8 mouse cellular contexts compared by ENCODE assay signal in genomic region chr1:152901419-152901764, GRCm38 (mm10). TPM values are rescaled to one million over a fixed set of nuclear protein-coding genes. Genes with fewer than 3 reads are reported as not detected.
DNase-seq lines count a peak whose midpoint lies in the region; ATAC-seq and TF ChIP-seq lines count a peak whose summit lies in the region.

No protein-coding gene starts in this region.

- no peaks in the 10 kb centered on the region for H3K27me3 ChIP-seq in intestine, embryonic 14.5 days (replicated peaks; ENCODE audit: control insufficient read depth, insufficient read depth, low read length)
- H3K27me3 ChIP-seq in neural tube, embryonic 12.5 days (replicated peaks) = no peaks in the 10 kb centered on the region

- intact Hi-C loops in left cerebral cortex, adult 2 months (cut with DNase I) = loop anchor here (5.0 kb wide), 2 partner anchors 191 to 379 kb away; no protein-coding TSS in a partner anchor
- intact Hi-C loops in left cerebral cortex, postnatal 4 days (cut with DNase I) = no loop called here

- 1% methylated on average over 6 of the region's 6 CpGs for WGBS in intestine, embryonic 14.5 days
- 4% methylated on average over 6 of the region's 6 CpGs for WGBS in neural tube, embryonic 12.5 days

- no peak overlapping the region for H3K27ac ChIP-seq in left cerebral cortex, adult 2 months
- H3K27ac ChIP-seq in cortical plate, adult 2 months (ENCODE audit: insufficient read depth, low read length) = no peak overlapping the region
- H3K27ac ChIP-seq in intestine, embryonic 14.5 days (ENCODE audit: low read depth) = no peak overlapping the region
- no peak overlapping the region for H3K27ac ChIP-seq in neural tube, embryonic 12.5 days

- H3K4me2 ChIP-seq in intestine, embryonic 14.5 days (ENCODE audit: low read length) = peak overlapping the region; percentile 82
- H3K4me2 ChIP-seq in neural tube, embryonic 12.5 days (replicated peaks) = peak overlapping the region; percentile 77

- H3K4me1 ChIP-seq in cortical plate, adult 2 months (ENCODE audit: control insufficient read depth, insufficient read depth, low read length) = peaks cover 2% of the 10 kb centered on the region; the same call in 1 of the 2 replicates
- H3K4me1 ChIP-seq in intestine, embryonic 14.5 days (replicated peaks; ENCODE audit: control insufficient read depth, insufficient read depth, low read length) = peaks cover 12% of the 10 kb centered on the region
- peaks cover 9% of the 10 kb centered on the region for H3K4me1 ChIP-seq in neural tube, embryonic 12.5 days

- TF ChIP-seq CTCF in left cerebral cortex, adult 2 months (IDR thresholded peaks at IDR 0.05) = no peak
- no peak for TF ChIP-seq CTCF in cortical plate, adult 2 months (IDR thresholded peaks at IDR 0.05; ENCODE audit: extremely low read depth, insufficient read depth, low read length)

- peak overlapping the region; percentile 97 for H3K9ac ChIP-seq in intestine, embryonic 14.5 days (ENCODE audit: low read length)
- peak overlapping the region; percentile 94 for H3K9ac ChIP-seq in neural tube, embryonic 12.5 days

- H3K36me3 ChIP-seq in intestine, embryonic 14.5 days (ENCODE audit: control insufficient read depth, insufficient read depth, low read length) = 0 out of 2 replicates have a peak, but pooled peaks cover 9% of the 10 kb centered on the region
- H3K36me3 ChIP-seq in neural tube, embryonic 12.5 days = no peaks in the 10 kb centered on the region

- ATAC-seq in intestine, embryonic 14.5 days (replicated peaks; ENCODE audit: low FRiP score, low TSS enrichment, low read depth) = no peak
- no peak for ATAC-seq in neural tube, embryonic 12.5 days (ENCODE audit: low FRiP score, low read depth)
- no peak for ATAC-seq in frontal cortex, adult (ENCODE audit: low TSS enrichment)

- TF ChIP-seq POLR2A in cortical plate, adult 2 months (IDR thresholded peaks at IDR 0.05; ENCODE audit: extremely low read depth, insufficient read depth, low read length) = no peak

- no peaks in the 10 kb centered on the region for H3K9me3 ChIP-seq in intestine, embryonic 14.5 days (ENCODE audit: control insufficient read depth, low read length)
- H3K9me3 ChIP-seq in neural tube, embryonic 12.5 days = no peaks in the 10 kb centered on the region

- no peak for DNase-seq in left cerebral cortex, adult 2 months (ENCODE audit: extremely low spot score in 1 of 2, low spot score in 2 of 2)
- no peak for DNase-seq in left cerebral cortex, postnatal 4 days
- peak; percentile 52 for DNase-seq in intestine, embryonic 14.5 days (ENCODE audit: low spot score)
- no peak for DNase-seq in urinary bladder, postnatal 25 days (ENCODE audit: low spot score)
- no peak for DNase-seq in gastrocnemius, adult 18-20 months (ENCODE audit: low spot score)

- H3K4me3 ChIP-seq in left cerebral cortex, adult 2 months = peak overlapping the region; percentile 88
- H3K4me3 ChIP-seq in cortical plate, adult 2 months (ENCODE audit: insufficient read depth, low read length) = peak overlapping the region; percentile 51
- H3K4me3 ChIP-seq in intestine, embryonic 14.5 days (ENCODE audit: low read depth, low read length) = peak overlapping the region; percentile 94
- peak overlapping the region; percentile 96 for H3K4me3 ChIP-seq in neural tube, embryonic 12.5 days

RNA-seq across cellular contexts. Expression of gene Smg7, which starts 1.1 kb away (rescaled TPM):
- total RNA-seq in left cerebral cortex, adult 2 months (2021) = 100 to 1,000 TPM in 1 of 2 experiments, 10 to 100 TPM in 1; 99.7 to 108 TPM
- 10 to 100 TPM; 80.8 to 84.8 TPM for total RNA-seq in left cerebral cortex, postnatal 4 days (2021)
- polyA plus RNA-seq in cortical plate, adult 2 months (2012; rRNA removed) = 46.0 and 48.1 TPM in 2 replicates
- 32.9 and 34.8 TPM in 2 replicates for polyA plus RNA-seq in intestine, embryonic 14.5 days (2014; fragmentation: Nextera tagmentation; extraction: Ambion mirVana)
- polyA plus RNA-seq in neural tube, embryonic 12.5 days (2016; fragmentation: Nextera tagmentation; extraction: Ambion mirVana) = 36.8 and 38.6 TPM in 2 replicates
- total RNA-seq in gastrocnemius, adult 18-20 months (2021) = 10 to 100 TPM; 37.3 to 38.9 TPM

RNA-seq across cellular contexts. Expression of gene Nmnat2, which starts 53.4 kb away (rescaled TPM):
- total RNA-seq in left cerebral cortex, adult 2 months (2021) = 100 to 1,000 TPM; 167 to 171 TPM
- total RNA-seq in left cerebral cortex, postnatal 4 days (2021) = 100 to 1,000 TPM; 152 to 155 TPM
- polyA plus RNA-seq in cortical plate, adult 2 months (2012; rRNA removed) = 84.2 and 88.1 TPM in 2 replicates
- polyA plus RNA-seq in intestine, embryonic 14.5 days (2014; fragmentation: Nextera tagmentation; extraction: Ambion mirVana) = 2.0 and 3.5 TPM in 2 replicates
- polyA plus RNA-seq in neural tube, embryonic 12.5 days (2016; fragmentation: Nextera tagmentation; extraction: Ambion mirVana) = 51.1 and 52.2 TPM in 2 replicates
- under 1 TPM; 0.43 to 0.80 TPM for total RNA-seq in gastrocnemius, adult 18-20 months (2021)

Comparison
In these comparisons a context has a peak if more than half of its experiments do, and no peak if none do; other contexts are left out.
1. RNA of gene Nmnat2, which starts 53.4 kb away (total RNA-seq): 167 to 171 TPM in left cerebral cortex, adult 2 months and 152 to 155 TPM in left cerebral cortex, postnatal 4 days; 0.43 to 0.80 TPM in gastrocnemius, adult 18-20 months; every median in the first group is over 10 times any median in the second.
2. Peak in every context shown above with its lines, with median percentiles within 50 percentile points of each other: H3K4me3 ChIP-seq.